Mouse (Mus musculus) layer of hippocampus, postnatal 14 days (tissue): Measurements from ENCODE around the gene Faim2. TPM values are rescaled to one million over a fixed set of nuclear protein-coding genes. Genes with fewer than 3 reads are reported as not detected.

Experiments used
- DNase-seq, 2 experiments: peaks; one replicate each; pipeline ENCODE4 v3.0.0; 2021 to 2022; ENCODE audit warnings: low spot score in 2 of 2, mixed read lengths in 1 of 2
- long read RNA-seq, 2 experiments: library from polyadenylated mRNA; stranded (forward); transcript quantifications; one replicate each; pipeline ENCODE4 v2.0.0; 2021
- total RNA-seq, 2 experiments: library from RNA; stranded (reverse); gene quantifications; 2 replicates each; pipeline ENCODE4 v1.2.3; 2021

Gene Faim2
- 100 to 1,000 TPM; 145 to 153 TPM for total RNA-seq
- long read RNA-seq, experiment 1, full-length matches to known transcripts: 99 of 130 reads
- long read RNA-seq, experiment 1, partial matches to known transcripts: 5 of 130 reads
- long read RNA-seq, experiment 1, other reads (novel, unspliced or antisense): 26 of 130 reads
- long read RNA-seq, experiment 2, full-length matches to known transcripts: 132 of 181 reads
- long read RNA-seq, experiment 2, partial matches to known transcripts: 2 of 181 reads
- long read RNA-seq, experiment 2, other reads (novel, unspliced or antisense): 47 of 181 reads

DNA sequence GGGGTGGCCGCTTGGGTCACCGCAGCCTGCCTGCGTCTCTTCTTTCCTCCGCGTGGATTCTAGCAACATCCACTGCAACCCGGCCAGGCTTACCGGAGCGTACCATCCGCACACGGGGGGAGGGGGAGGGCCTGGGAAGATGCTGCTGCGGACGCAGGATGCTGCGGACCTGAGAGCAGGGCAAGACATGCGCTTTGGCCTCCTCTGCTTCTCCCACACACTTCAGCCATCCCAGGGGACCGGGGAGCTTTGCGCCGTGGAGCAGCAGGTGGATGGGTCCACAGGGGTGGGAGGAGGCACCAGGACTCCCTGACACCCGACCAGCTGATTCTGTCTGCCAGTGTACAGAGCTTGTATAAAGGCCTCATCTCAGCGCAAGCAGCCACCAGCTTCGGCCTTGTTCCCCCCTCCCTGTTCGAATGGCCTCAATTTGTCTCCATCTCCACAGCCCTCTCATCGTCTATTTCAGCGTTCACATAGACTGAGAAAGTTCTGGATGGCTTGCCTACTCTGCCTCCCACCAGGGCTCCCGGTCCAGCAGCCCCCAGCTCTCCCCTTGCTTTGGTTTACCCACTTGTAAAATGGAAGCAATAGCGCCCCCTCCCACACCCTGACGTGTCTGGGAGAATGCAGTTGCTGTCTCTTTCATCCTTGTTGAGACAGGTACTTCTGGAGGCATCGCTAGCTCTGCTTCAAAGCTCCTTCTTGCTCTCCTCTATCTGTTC is at the start of gene Faim2:
Faim2 (minus strand) TSS at position 537 of the 725 bp plus-strand sequence.
- peak; percentile 58 to 65 for DNase-seq

GRCm38 (mm10) chr15:99569123-99569522 is 41.2 kb upstream of the Faim2 start:
- DNase-seq: no peak

GRCm38 (mm10) chr15:99568682-99569081 is 40.7 kb upstream of the Faim2 start:
- no peak for DNase-seq

GRCm38 (mm10) chr15:99567371-99567770 is 39.4 kb upstream of the Faim2 start:
- DNase-seq: no peak

GRCm38 (mm10) chr15:99560246-99560645 is 32.3 kb upstream of the Faim2 start:
- DNase-seq: no peak

DNA sequence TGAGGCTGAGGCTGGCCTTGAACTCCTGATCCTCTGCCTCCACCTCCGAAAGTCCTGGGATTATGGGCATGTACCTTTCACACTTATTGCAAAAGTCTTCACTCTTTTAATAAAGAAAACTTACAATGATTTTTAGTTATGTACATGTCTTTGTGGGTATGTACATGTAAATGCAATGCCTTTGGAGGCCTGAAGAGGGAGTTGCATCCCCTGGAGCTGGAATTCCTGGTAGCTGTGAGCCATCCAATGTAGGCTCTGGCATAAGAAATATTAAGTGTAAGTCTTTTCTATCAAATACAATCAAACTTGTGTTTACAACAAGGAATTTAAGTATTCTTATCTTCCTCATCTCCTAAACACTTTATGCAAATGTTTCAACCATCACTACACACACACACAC is 31.0 kb upstream of the Faim2 start:
- DNase-seq: no peak

GRCm38 (mm10) chr15:99553767-99554166 is 25.8 kb upstream of the Faim2 start:
- no peak for DNase-seq

DNA sequence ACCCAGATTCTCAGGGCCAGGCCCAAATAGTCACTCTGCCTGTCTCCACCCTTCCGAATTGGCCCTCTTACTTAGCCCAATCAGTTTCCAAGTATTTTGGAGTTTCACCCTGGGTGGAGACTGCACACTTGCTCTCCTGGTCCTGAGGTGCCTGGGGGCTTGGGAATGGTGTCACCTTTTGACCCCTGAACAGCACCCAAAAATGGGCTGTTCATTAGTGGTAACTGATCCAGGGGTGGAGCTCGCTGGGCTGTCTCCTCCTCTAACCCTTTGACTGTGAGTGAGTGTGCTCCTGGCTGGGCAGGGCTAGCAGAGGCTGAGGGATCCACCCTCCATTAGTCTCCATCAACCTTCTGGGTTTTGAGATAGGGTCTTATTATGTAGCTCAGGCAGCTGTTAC is 21.9 kb upstream of the Faim2 start:
- DNase-seq: no peak

- no peak for DNase-seq
Observed at GRCm38 (mm10) chr15:99547732-99548131, 19.8 kb upstream of the Faim2 start.

GRCm38 (mm10) chr15:99546596-99546995 is 18.6 kb upstream of the Faim2 start:
- no peak for DNase-seq

- no peak for DNase-seq
Observed at GRCm38 (mm10) chr15:99544047-99544446, 16.1 kb upstream of the Faim2 start.

- no peak for DNase-seq
Observed at GRCm38 (mm10) chr15:99539891-99540290, 11.9 kb upstream of the Faim2 start.

- no peak for DNase-seq
Observed at GRCm38 (mm10) chr15:99536889-99537862, 9.2 kb upstream of the Faim2 start.

DNA sequence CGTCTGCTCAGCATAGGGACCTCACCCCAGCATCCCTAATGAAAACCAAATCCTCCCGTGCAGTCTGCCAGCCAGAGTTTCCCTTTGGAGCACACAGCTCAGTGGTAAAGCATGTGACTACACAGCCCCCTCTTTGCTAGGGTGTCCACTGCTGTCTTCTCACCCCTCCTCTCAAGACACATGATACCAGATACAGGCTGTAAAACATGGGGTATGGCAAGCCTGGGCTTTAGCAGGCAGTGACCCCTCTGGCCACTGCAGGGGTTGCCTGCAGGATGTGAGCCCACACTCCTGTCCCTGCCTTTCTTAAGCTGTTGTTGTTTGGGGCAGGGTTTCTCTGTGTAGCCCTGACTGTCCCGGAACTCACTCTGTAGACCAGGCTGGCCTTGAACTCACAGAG is 4.1 kb upstream of the Faim2 start:
- DNase-seq: no peak

- no peak for DNase-seq
Observed at GRCm38 (mm10) chr15:99531146-99531545, 3.2 kb upstream of the Faim2 start.

DNA sequence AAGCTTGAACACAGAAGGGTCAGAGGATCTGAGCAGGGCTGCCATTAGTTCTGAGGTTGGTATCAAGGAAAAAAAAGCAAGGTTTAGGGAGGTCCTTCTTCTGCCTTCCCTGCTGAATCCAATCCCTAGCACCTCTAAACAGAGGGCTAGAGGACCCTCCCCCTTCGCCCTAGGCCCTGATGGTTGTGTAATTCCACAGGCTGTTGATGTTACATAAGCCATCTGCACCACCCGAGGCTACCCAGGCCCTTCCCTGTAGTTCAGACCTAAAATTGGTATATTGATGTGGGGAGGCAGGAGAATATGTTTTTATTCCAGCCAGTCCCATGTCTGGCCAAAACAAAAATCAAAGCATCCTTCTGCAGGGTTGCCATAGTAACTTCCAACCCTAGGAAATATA is 1.3 kb downstream of the Faim2 start:
- DNase-seq: peak in 1 of 2 experiments; percentile 52

DNA sequence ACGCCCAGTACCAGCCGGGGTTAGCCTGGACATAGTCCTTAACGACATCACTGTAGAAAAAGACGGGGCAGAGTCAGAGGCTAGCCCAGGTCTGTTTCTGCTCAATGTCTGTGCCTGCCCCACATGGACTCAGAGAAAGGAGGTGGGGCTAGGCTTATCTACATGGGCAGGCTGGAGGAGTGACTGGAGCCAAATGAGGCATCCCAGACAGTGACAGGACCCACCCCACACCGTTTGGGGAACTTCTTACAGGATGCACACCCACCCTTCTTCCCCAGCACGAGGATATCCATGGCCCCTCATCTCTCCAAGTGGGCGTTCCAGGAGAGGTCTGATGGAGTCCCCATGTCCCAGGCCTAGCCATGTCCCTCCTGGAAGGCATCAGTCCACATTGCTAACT is 7.7 kb downstream of the Faim2 start:
- no peak for DNase-seq

GRCm38 (mm10) chr15:99519626-99520025 is 8.3 kb downstream of the Faim2 start:
- DNase-seq: no peak

GRCm38 (mm10) chr15:99517715-99518114 is 10.2 kb downstream of the Faim2 start:
- DNase-seq: no peak

GRCm38 (mm10) chr15:99516715-99517114 is 11.2 kb downstream of the Faim2 start:
- no peak for DNase-seq

GRCm38 (mm10) chr15:99511797-99512525 is 16.0 kb downstream of the Faim2 start:
- no peak for DNase-seq
